ENCODE assay signal across 8 mouse cellular contexts in the genomic region with DNA sequence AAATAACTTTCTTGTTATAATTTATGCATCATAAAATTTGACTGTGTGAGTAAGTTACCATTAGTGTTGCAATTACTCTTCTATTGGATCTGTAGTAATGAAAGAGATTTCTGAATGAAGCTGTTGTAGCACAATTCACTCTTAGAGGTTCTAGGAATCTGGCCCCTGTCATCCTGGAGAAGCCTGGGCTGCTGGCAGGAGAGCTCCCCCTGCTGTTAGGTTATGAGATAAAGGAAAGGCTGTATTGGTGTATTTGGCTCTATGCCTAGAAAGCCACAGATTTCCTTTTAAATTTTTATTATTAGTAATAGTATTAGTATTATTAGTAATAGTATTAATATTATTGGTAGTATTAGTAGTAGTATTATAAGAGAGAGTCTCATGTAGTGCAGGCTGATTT.
DNase-seq lines count a peak whose midpoint lies in the region; ATAC-seq lines count a peak whose summit lies in the region.

No protein-coding gene starts in this region.

- peak; percentile 61 for DNase-seq in gastrocnemius, adult 18-20 months (ENCODE audit: low spot score)
- DNase-seq in gastrocnemius, postnatal 25 days = no peak
- DNase-seq in right cerebral cortex, adult 2 months (ENCODE audit: low spot score in 2 of 2) = peak; percentile 10 to 26
- no peak for DNase-seq in right cerebral cortex, postnatal 4 days
- DNase-seq in brain, adult 2 months (ENCODE audit: low read depth, low spot score) = peak; percentile 57
- DNase-seq in ovary, adult 18-20 months (ENCODE audit: low spot score) = no peak

- ATAC-seq in inflammation-experienced regulatory T-cells, adult 6 months = peak; percentile 56
- peak; percentile 90 for ATAC-seq in megakaryocyte progenitor cell, adult 5-6 weeks (replicated peaks; ENCODE audit: poor library complexity)

Comparison
In these comparisons a context has a peak if more than half of its experiments do, and no peak if none do; other contexts are left out.
1. DNase-seq: peak in gastrocnemius, adult 18-20 months (single experiment), right cerebral cortex, adult 2 months (2 of 2) and brain, adult 2 months (single experiment); none in gastrocnemius, postnatal 25 days (single experiment), right cerebral cortex, postnatal 4 days (single experiment) and ovary, adult 18-20 months (single experiment).